Mouse (Mus musculus) activated CD4-positive, CD25-positive, alpha-beta regulatory T cell, adult 9 weeks (primary cell): ENCODE data around the gene Slfn2. TPM values are rescaled to one million over a fixed set of nuclear protein-coding genes. Genes with fewer than 3 reads are reported as not detected.

Experiments
- polyA plus RNA-seq: library from polyadenylated mRNA; unstranded; fragments of 100-300 nt; shearing (Covaris generic); gene quantifications from one replicate; pipeline ENCODE4 v1.2.1, GENCODE M21; 2017

Slfn2 gene
- 617 TPM for polyA plus RNA-seq

GRCm38 (mm10) chr11:83064946-83065345 is at the start of gene Slfn2:
Gene Slfn2, plus strand, starts transcription at chr11:83065112.

GRCm38 (mm10) chr11:83020621-83021020 is 44.3 kb upstream of the Slfn2 start, which contains the start of gene Slfn8:
Gene Slfn8, minus strand, starts transcription at chr11:83020810.

GRCm38 (mm10) chr11:83116597-83117227 is 51.8 kb downstream of the Slfn2 start, which contains the start of gene Slfn1:
Gene Slfn1, plus strand, starts transcription at chr11:83116849.

Other genes starting within 250 kb of the Slfn2 start
- gene Rffl, start 193.9 kb upstream of the Slfn2 start, polyA plus RNA-seq = 13.2 TPM
- gene Rad51d, start 174.5 kb upstream of the Slfn2 start, polyA plus RNA-seq = 35.0 TPM
- 0.24 TPM for gene Fndc8, start 173.0 kb upstream of the Slfn2 start, polyA plus RNA-seq
- gene Nle1, start 156.7 kb upstream of the Slfn2 start, polyA plus RNA-seq = 36.6 TPM
- not detected for gene Unc45b, start 154.6 kb upstream of the Slfn2 start, polyA plus RNA-seq
- 53.0 TPM for gene Slfn5, start 113.8 kb upstream of the Slfn2 start, polyA plus RNA-seq
- gene Slfn9, start 73.3 kb upstream of the Slfn2 start, polyA plus RNA-seq = 23.4 TPM
- 148 TPM for gene Slfn8, start 44.3 kb upstream of the Slfn2 start, polyA plus RNA-seq
- 239 TPM for gene Slfn1, start 51.7 kb downstream of the Slfn2 start, polyA plus RNA-seq
- 0.93 TPM for gene Slfn4, start 110.1 kb downstream of the Slfn2 start, polyA plus RNA-seq
- 7.4 TPM for gene Slfn3, start 126.2 kb downstream of the Slfn2 start, polyA plus RNA-seq
- 0.32 TPM for gene Slfn14, start 221.6 kb downstream of the Slfn2 start, polyA plus RNA-seq
- gene Ap2b1, start 233.9 kb downstream of the Slfn2 start, polyA plus RNA-seq = 56.3 TPM
- 13.2 TPM for gene Pex12, start 237.5 kb downstream of the Slfn2 start, polyA plus RNA-seq